Mouse (Mus musculus) embryonic facial prominence, embryonic 13.5 days (tissue): Measurements from ENCODE around the gene Gart. TPM values are rescaled to one million over a fixed set of nuclear protein-coding genes. Genes with fewer than 3 reads are reported as not detected.

Experiments used
- ATAC-seq: fragments of 200-750 bp; cut with Nextera tagmentation; 2 replicates; pipeline ENCODE4 v1.8.0; 2017; ENCODE audit warnings: low read depth; ENCODE audit not compliant: insufficient number of reproducible peaks, insufficient read depth, low FRiP score, low TSS enrichment
- H3K27ac ChIP-seq: fragments of 300-500 bp; sonication (generic); 2 replicates; pipeline ENCODE4 v1.5.1; 2015; ENCODE audit warnings: moderate library complexity, mild to moderate bottlenecking, inconsistent platforms
- H3K27me3 ChIP-seq: fragments of 300-500 bp; sonication (generic); 2 replicates; pipeline ENCODE4 v1.6.1; 2015; ENCODE audit warnings: mild to moderate bottlenecking, inconsistent platforms
- H3K36me3 ChIP-seq: fragments of 300-500 bp; sonication (generic); 2 replicates; pipeline ENCODE4 v1.6.1; 2015; ENCODE audit warnings: mild to moderate bottlenecking, inconsistent platforms
- H3K4me1 ChIP-seq: fragments of 300-500 bp; sonication (generic); 2 replicates; pipeline ENCODE4 v1.6.1; 2015; ENCODE audit warnings: inconsistent platforms
- H3K4me2 ChIP-seq: fragments of 300-500 bp; sonication (generic); 2 replicates; pipeline ENCODE4 v1.6.1; 2015; ENCODE audit warnings: moderate library complexity, mild to moderate bottlenecking, inconsistent platforms
- H3K4me3 ChIP-seq: fragments of 300-500 bp; sonication (generic); 2 replicates; pipeline ENCODE4 v1.5.1; 2015; ENCODE audit warnings: mild to moderate bottlenecking, inconsistent platforms
- H3K9ac ChIP-seq: fragments of 300-500 bp; sonication (generic); 2 replicates; pipeline ENCODE4 v1.6.1; 2015; ENCODE audit warnings: mild to moderate bottlenecking, inconsistent platforms
- H3K9me3 ChIP-seq: fragments of 300-500 bp; sonication (generic); 2 replicates; pipeline ENCODE4 v1.6.1; 2016; ENCODE audit warnings: inconsistent platforms
- WGBS: fragments of 180-500 bp; shearing (Covaris S2); methylation state at CpG from one replicate; pipeline ENCODE4 v1.1.7; 2015; ENCODE audit warnings: mixed read lengths; 5-methylcytosine and 5-hydroxymethylcytosine counted together
- polyA plus RNA-seq: library from polyadenylated mRNA; unstranded; fragments of >200 nt; fragmentation: Nextera tagmentation; extraction: Ambion mirVana; gene quantifications from 2 replicates; pipeline ENCODE4 v1.2.1, GENCODE M21; 2015

Gene Gart
- polyA plus RNA-seq, 1 experiment from 2014 or later, result 110 TPM

DNA sequence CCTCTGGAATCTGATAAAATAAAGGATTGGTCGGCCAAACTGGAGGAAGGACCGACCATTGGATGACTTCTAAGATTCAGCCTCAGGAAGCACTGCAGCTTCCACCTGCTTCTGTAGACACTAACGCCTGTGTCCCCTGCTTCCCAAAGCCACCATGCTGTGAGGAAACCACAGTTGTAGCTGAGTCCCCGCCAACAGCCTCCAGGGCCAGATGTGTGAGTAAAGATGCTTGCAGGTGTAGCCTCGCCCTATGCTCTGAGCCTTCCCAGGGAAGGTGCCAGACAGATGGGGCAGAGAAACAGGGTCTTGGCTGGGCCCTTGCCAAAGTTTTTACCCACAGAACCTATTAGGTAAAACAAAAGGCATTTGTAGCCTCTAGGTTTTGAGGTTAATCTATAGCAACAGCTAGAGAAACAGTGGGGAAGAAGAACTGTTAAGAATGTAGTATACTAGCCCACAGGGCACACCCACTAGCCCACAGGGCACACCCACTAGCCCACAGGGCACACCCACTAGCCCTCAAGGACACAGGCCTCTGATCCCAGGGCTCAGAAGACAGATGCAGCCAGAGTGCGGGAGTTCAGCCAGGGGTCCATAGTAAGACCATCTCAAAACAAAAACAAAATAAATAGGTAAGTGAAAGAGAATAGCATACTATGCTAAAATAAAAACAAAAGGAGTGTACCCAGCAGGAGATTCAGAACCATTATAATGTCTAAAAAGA is 58.9 kb downstream of the Gart start:
- Histone ChIP-seq H3K36me3 (peaks cover 18% of the 10 kb centered on the region), H3K9ac (no peak overlapping the region), H3K4me3 (no peak overlapping the region), H3K27me3 (no peaks in the 10 kb centered on the region), H3K4me1 (peaks cover 1% of the 10 kb centered on the region), H3K9me3 (no peaks in the 10 kb centered on the region), H3K4me2 (no peak overlapping the region), H3K27ac (no peak overlapping the region)
- ATAC-seq, result no peak
- WGBS, result 56% methylated on average over 6 of the region's 6 CpGs

DNA sequence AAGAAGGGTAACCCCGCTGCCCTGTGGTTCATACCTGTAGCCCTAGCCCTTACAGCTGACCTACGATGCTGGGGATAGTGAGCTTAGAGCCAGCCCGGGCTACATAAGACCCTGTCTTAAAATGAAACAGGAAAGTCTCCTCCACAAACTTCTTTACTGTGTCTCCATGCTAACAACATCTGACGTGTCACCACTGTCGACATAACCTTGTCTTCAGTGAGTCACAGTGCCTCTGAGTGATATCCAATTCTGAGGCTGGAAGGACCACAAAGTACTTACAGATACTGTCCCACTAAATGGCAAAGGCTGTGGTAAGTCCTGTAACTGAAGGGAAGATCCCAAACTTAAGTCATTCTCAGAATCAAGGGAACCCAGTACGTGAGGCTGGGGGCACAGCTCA is 60.5 kb downstream of the Gart start:
- no peak for ATAC-seq
- no peak overlapping the region for H3K4me2 ChIP-seq
- no peak overlapping the region for H3K9ac ChIP-seq
- H3K4me1 ChIP-seq, result no peaks in the 10 kb centered on the region; the same call in 1 of the 2 replicates
- WGBS, result 89% methylated on average over 6 of the region's 6 CpGs
- H3K36me3 ChIP-seq, result peaks cover 22% of the 10 kb centered on the region
- H3K27ac ChIP-seq, result no peak overlapping the region
- no peak overlapping the region for H3K4me3 ChIP-seq
- H3K27me3 ChIP-seq, result no peaks in the 10 kb centered on the region
- no peaks in the 10 kb centered on the region for H3K9me3 ChIP-seq

DNA sequence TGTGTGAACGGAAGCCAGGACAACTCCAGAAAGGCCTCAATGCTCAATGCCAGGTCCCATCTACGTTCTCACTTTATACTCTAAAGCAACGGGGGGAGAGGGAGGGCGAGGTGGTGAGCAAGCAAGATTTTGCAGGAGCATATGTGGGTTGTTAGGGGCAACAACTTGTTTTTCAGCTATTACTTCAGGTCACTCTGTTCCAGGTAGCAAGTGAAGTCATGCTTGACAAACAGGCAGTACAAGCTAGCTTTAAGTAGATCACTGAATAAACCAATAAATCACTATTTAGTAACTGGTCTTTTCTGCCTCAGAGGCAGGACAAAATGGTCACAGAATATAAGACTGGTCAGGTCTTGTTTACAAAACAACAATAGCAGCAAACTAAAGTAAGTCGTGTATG is 61.1 kb downstream of the Gart start:
- no peaks in the 10 kb centered on the region for H3K27me3 ChIP-seq
- no peak overlapping the region for H3K4me3 ChIP-seq
- no peaks in the 10 kb centered on the region for H3K9me3 ChIP-seq
- 90% methylated on average over 5 of the region's 5 CpGs for WGBS
- H3K36me3 ChIP-seq, result peaks cover 26% of the 10 kb centered on the region
- no peaks in the 10 kb centered on the region; the same call in 1 of the 2 replicates for H3K4me1 ChIP-seq
- H3K9ac ChIP-seq, result no peak overlapping the region
- no peak for ATAC-seq
- no peak overlapping the region for H3K27ac ChIP-seq
- no peak overlapping the region for H3K4me2 ChIP-seq

DNA sequence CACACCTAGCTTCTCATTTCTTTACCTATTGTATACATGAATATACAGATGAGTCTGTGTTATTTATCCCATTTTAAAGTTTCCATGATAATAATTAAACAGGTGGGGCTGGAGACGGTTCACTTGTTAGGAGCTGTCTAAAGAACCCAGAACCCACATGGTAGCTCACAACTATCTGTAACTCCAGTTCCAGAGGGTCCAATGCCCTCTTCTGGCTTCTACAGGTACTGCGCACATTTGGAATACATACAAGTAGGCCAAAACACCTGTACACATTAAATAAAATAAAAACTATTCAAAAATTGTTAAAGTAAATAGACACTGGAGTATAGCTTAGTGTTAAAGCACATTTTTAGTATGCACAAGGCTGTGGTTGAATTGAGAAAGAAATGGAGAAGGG is 64.4 kb downstream of the Gart start:
- Histone ChIP-seq H3K4me2 (no peak overlapping the region), H3K4me3 (no peak overlapping the region), H3K36me3 (peaks cover 30% of the 10 kb centered on the region), H3K27me3 (no peaks in the 10 kb centered on the region), H3K27ac (no peak overlapping the region), H3K4me1 (no peaks in the 10 kb centered on the region), H3K9ac (no peak overlapping the region), H3K9me3 (no peaks in the 10 kb centered on the region)
- ATAC-seq, result no peak
- 62% methylated on average over 2 of the region's 2 CpGs for WGBS

DNA sequence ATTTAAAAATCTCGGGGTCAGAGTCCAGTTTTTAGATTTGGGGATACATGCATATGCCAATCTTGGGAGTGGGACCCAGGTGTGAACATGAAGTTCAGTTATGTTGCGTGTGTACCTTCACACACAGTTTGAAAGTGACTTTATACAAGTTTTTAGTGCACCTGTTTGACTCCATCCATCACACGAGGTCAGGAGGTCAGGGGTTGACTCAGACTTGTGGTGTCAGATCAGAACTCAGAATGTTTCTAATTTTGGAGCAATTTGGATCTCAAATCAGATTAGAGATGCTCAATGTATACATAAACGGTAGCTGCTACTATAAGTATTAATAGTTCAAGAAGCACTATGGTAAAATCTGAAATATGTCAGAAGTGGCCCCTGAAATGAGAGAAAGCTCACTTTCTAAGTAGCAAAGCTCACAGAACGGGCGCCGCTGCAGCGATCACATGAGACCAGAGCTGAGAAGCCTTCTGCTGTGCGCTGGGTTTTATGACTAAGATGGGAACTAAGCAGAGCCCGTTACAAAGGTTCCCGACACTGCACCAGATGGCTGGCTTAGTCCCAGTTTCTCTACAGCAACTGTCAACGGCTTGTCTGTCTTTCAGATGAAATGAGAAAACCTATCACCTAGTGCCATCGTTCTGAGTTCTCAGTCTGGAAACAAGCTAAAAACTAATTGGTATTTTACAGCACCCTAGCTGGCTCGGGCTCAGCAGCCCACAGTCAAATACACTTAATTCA is 67.6 kb downstream of the Gart start:
- WGBS, result 75% methylated on average over 14 of the region's 14 CpGs
- no peak for ATAC-seq
- no peaks in the 10 kb centered on the region for H3K9me3 ChIP-seq
- H3K27me3 ChIP-seq, result no peaks in the 10 kb centered on the region
- peaks cover 32% of the 10 kb centered on the region for H3K36me3 ChIP-seq
- H3K27ac ChIP-seq, result no peak overlapping the region
- H3K4me3 ChIP-seq, result no peak overlapping the region
- H3K4me1 ChIP-seq, result no peaks in the 10 kb centered on the region
- no peak overlapping the region for H3K9ac ChIP-seq
- no peak overlapping the region for H3K4me2 ChIP-seq

DNA sequence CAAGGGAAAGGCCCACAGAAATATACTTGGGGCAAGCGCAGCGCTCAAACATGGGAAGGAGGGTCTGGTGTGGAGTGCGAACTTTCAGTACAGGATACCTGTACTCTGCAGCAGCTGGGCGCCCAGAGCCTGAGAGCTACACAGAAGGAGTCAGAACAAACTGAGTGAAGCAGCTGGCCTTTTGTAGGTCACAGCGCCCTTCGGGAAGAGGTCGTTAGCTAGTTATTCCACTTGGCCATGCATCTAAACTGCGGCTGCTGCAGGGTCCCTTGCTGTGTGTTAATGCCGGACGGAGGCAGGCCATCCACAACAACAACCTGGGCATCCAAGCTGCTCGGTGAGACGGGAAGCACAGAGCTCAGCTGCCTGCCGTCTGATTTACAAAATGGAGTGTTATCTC is 71.6 kb downstream of the Gart start:
- no peak overlapping the region for H3K4me3 ChIP-seq
- peaks cover 33% of the 10 kb centered on the region for H3K36me3 ChIP-seq
- no peaks in the 10 kb centered on the region for H3K9me3 ChIP-seq
- H3K27me3 ChIP-seq, result no peaks in the 10 kb centered on the region
- no peak overlapping the region for H3K27ac ChIP-seq
- no peak overlapping the region for H3K4me2 ChIP-seq
- 79% methylated on average over 13 of the region's 13 CpGs for WGBS
- ATAC-seq, result no peak
- H3K9ac ChIP-seq, result no peak overlapping the region
- H3K4me1 ChIP-seq, result no peaks in the 10 kb centered on the region

Other genes starting within 250 kb of the Gart start
- gene Il10rb, start 240.8 kb downstream of the Gart start, polyA plus RNA-seq, result 19.4 and 19.6 TPM in 2 replicates
- 62.6 and 63.0 TPM in 2 replicates for gene Ifnar1, start 161.7 kb downstream of the Gart start, polyA plus RNA-seq
- 48.3 and 57.5 TPM in 2 replicates for gene Ifngr2, start 99.9 kb downstream of the Gart start, polyA plus RNA-seq
- gene Tmem50b, start 49.2 kb downstream of the Gart start, polyA plus RNA-seq, result 30.7 and 36.8 TPM in 2 replicates
- 3.5 and 7.1 TPM in 2 replicates for gene Dnajc28, start 27.9 kb downstream of the Gart start, polyA plus RNA-seq
- 164 and 172 TPM in 2 replicates for gene Son, start 554 bp upstream of the Gart start, polyA plus RNA-seq
- 21.8 TPM in 2 replicates for gene Donson, start 41.8 kb upstream of the Gart start, polyA plus RNA-seq
- gene Cryzl1, start 82.0 kb upstream of the Gart start, polyA plus RNA-seq, result 70.7 and 75.9 TPM in 2 replicates
- gene Itsn1, start 82.3 kb upstream of the Gart start, polyA plus RNA-seq, result 29.6 and 30.4 TPM in 2 replicates